Mouse (Mus musculus) thymus, postnatal 10 days (tissue): ENCODE measurements at regions not wholly inside any gene's neighbourhood (a gene's known extent, or its start where the extent isn't known, plus 50 kb on each side); places are given as distances from the start of the nearest gene placed in this dataset.

ENCODE experiments used
- DNase-seq, 2 experiments: peaks; one replicate each; pipeline ENCODE4 v3.0.0; 2021; ENCODE audit warnings: low spot score in 2 of 2

DNA sequence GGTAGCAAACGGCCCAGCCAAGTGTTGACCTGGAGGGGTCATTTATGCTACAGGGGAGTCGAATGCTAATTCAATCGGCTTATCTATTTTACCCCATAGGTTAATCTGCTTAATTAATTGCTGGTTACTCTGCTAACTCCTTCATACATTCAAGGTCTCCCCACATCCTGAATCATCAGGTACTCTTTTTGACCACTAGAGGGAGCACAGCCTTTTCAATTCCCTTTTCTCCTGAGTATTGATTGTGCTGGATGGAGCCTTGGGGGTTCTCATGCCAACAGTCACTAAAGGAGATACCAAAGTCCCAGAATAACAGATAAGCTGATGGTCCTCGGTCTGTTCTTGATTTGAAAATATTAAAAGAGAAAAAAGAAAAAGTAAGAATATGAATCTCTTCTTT lies 126.8 kb downstream of the Polr2m start:
- peak in 1 of 2 experiments; percentile 31 for DNase-seq

DNA sequence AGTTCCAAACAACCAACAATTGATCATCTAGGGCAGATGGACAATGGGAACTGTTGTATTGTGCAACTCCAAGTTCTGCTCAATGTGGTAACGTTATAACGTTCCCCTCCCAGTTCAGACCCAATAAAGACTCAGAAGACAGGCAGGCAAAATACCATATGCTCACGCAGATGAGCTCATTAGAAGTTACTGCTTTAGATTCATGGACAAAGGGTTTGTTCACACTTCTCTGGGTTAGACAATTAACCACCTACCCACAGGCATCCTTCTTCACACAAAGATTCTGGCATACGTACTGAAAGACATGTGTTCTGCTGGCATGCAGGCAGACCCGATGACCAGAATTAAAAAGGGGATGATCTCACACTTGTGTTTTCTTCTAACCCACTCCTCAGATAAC lies 130.0 kb downstream of the Polr2m start:
- no peak for DNase-seq
